11 mouse cellular contexts compared by ENCODE assay signal in the genomic region with DNA sequence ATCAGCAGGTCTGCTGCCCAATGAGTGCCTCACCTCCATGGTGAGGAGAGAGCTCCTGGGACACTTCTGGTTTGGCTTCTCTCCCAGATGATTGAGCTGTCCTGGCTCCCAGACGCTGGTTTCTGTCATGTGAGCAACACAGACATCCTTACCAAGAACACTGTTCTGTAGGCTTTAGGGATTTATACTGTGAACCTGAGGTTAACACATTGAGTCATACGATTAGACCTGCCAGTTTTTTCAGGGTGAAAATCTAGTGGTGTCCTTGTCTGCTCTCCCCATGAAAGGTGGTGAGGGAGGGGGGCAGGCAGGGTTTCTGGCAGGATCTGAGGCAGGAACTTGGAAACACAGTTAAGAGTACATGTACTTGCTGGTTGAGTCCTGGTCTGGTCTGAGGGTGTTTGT. TPM values are rescaled to one million over a fixed set of nuclear protein-coding genes. Genes with fewer than 3 reads are reported as not detected.
DNase-seq lines count a peak whose midpoint lies in the region; ATAC-seq and TF ChIP-seq lines count a peak whose summit lies in the region.
"Had no signal": no experiment of that assay in that cellular context is flagged by ENCODE, and none has a peak within 500 bp of the region (broad histone marks: within the 10 kb centered on the region; RNA-seq: fewer than 3 reads in every experiment).

No protein-coding gene starts in this region.

- no peaks in the 10 kb centered on the region for H3K27me3 ChIP-seq in kidney, postnatal 0 days (ENCODE audit: insufficient read depth, low read length)
- H3K27me3 ChIP-seq in heart, embryonic 11.5 days (ENCODE audit: control insufficient read depth, insufficient read depth, low read length): no peaks in the 10 kb centered on the region
- no peaks in the 10 kb centered on the region for H3K27me3 ChIP-seq in kidney, embryonic 16.5 days (ENCODE audit: insufficient read depth, low read length)
- H3K27me3 ChIP-seq: embryonic facial prominence, embryonic 12.5 days; hindbrain, embryonic 15.5 days had no signal

- H3K4me3 ChIP-seq in kidney, postnatal 0 days (replicated peaks; ENCODE audit: low read depth, low read length): no peak overlapping the region
- H3K4me3 ChIP-seq in heart, embryonic 11.5 days (ENCODE audit: low read depth, low read length): no peak overlapping the region
- no peak overlapping the region for H3K4me3 ChIP-seq in kidney, embryonic 16.5 days (ENCODE audit: low read length)
- H3K4me3 ChIP-seq: embryonic facial prominence, embryonic 12.5 days; hindbrain, embryonic 15.5 days had no signal

- DNase-seq in kidney, postnatal 0 days (ENCODE audit: low spot score): no peak
- no peak for DNase-seq in kidney, adult 11 months
- DNase-seq in adrenal gland, adult 8-10 months: peak; percentile 46
- peak; percentile 41 for DNase-seq in lung, postnatal 25 days (ENCODE audit: low spot score)
- no peak for DNase-seq in left cerebral cortex, postnatal 36 days (ENCODE audit: low spot score in 2 of 2)
- no peak for DNase-seq in left cerebral cortex, postnatal 4 days
- DNase-seq: right cerebral cortex, postnatal 4 days had no signal

- ATAC-seq in kidney, postnatal 0 days (replicated peaks; ENCODE audit: low FRiP score, low read depth): no peak
- 0 out of 2 replicates have a peak, but pooled peaks have one; percentile 23 for ATAC-seq in heart, embryonic 11.5 days (replicated peaks; ENCODE audit: insufficient number of reproducible peaks, low FRiP score, low TSS enrichment)
- no peak for ATAC-seq in kidney, embryonic 16.5 days (ENCODE audit: low FRiP score, low TSS enrichment)

- WGBS in kidney, postnatal 0 days: 65% methylated on average over 2 of the region's 2 CpGs
- WGBS in heart, embryonic 11.5 days (ENCODE audit: insufficient replicate concordance): 23% methylated on average over 2 of the region's 2 CpGs
- 52% methylated on average over 2 of the region's 2 CpGs for WGBS in kidney, embryonic 16.5 days

- no peaks in the 10 kb centered on the region for H3K9me3 ChIP-seq in kidney, postnatal 0 days (replicated peaks; ENCODE audit: low read length)
- no peaks in the 10 kb centered on the region for H3K9me3 ChIP-seq in heart, embryonic 11.5 days (replicated peaks; ENCODE audit: control insufficient read depth, low read length)
- H3K9me3 ChIP-seq in kidney, embryonic 16.5 days (ENCODE audit: low read length): no peaks in the 10 kb centered on the region
- H3K9me3 ChIP-seq: embryonic facial prominence, embryonic 12.5 days; hindbrain, embryonic 15.5 days had no signal

- peaks cover 17% of the 10 kb centered on the region for H3K4me1 ChIP-seq in kidney, postnatal 0 days (replicated peaks; ENCODE audit: insufficient read depth, low read length)
- H3K4me1 ChIP-seq in heart, embryonic 11.5 days (ENCODE audit: control insufficient read depth, insufficient read depth, low read length): peaks cover 95% of the 10 kb centered on the region
- H3K4me1 ChIP-seq in kidney, embryonic 16.5 days (ENCODE audit: insufficient read depth, low read length): peaks cover 41% of the 10 kb centered on the region

- H3K4me2 ChIP-seq in kidney, postnatal 0 days (ENCODE audit: low read length): no peak overlapping the region
- no peak overlapping the region for H3K4me2 ChIP-seq in heart, embryonic 11.5 days
- H3K4me2 ChIP-seq in kidney, embryonic 16.5 days (replicated peaks; ENCODE audit: low read depth, low read length): no peak overlapping the region
- H3K4me2 ChIP-seq: embryonic facial prominence, embryonic 12.5 days; hindbrain, embryonic 15.5 days had no signal

- no peak for TF ChIP-seq CTCF in kidney, postnatal 0 days (IDR thresholded peaks at IDR 0.05; ENCODE audit: low read depth)

- H3K36me3 ChIP-seq in kidney, postnatal 0 days (ENCODE audit: insufficient read depth, low read length): no peaks in the 10 kb centered on the region
- H3K36me3 ChIP-seq in heart, embryonic 11.5 days (ENCODE audit: control insufficient read depth, insufficient read depth, low read length): no peaks in the 10 kb centered on the region
- H3K36me3 ChIP-seq in kidney, embryonic 16.5 days (ENCODE audit: insufficient read depth, low read length): no peaks in the 10 kb centered on the region
- H3K36me3 ChIP-seq: embryonic facial prominence, embryonic 12.5 days; hindbrain, embryonic 15.5 days had no signal

- intact Hi-C loops in left cerebral cortex, postnatal 36 days (cut with DNase I): no loop called here
- intact Hi-C loops in left cerebral cortex, postnatal 4 days (cut with DNase I): no loop called here

- H3K27ac ChIP-seq in kidney, postnatal 0 days: 0 out of 2 replicates have a peak overlapping the region, but pooled peaks have one; percentile 25
- peak overlapping the region; percentile 80 for H3K27ac ChIP-seq in heart, embryonic 11.5 days (ENCODE audit: low read depth, low read length)
- no peak overlapping the region for H3K27ac ChIP-seq in kidney, embryonic 16.5 days (ENCODE audit: low read length)
- H3K27ac ChIP-seq: embryonic facial prominence, embryonic 12.5 days; hindbrain, embryonic 15.5 days had no signal

- no peak overlapping the region for H3K9ac ChIP-seq in kidney, postnatal 0 days (ENCODE audit: low read depth, low read length)
- no peak overlapping the region for H3K9ac ChIP-seq in heart, embryonic 11.5 days (ENCODE audit: low read depth, low read length)
- no peak overlapping the region for H3K9ac ChIP-seq in kidney, embryonic 16.5 days (replicated peaks; ENCODE audit: low read length)
- H3K9ac ChIP-seq: embryonic facial prominence, embryonic 12.5 days; hindbrain, embryonic 15.5 days had no signal

RNA-seq across cellular contexts. Expression of a gene that starts 54.3 kb away (rescaled TPM):
- 5.0 and 5.6 TPM in 2 replicates for polyA plus RNA-seq in kidney, postnatal 0 days (2015; fragmentation: Nextera tagmentation; extraction: Ambion mirVana)
- total RNA-seq in adrenal gland, adult 8-10 months (2022): 10 to 100 TPM; 22.6 to 28.0 (median 26.9) TPM
- polyA plus RNA-seq in heart, embryonic 11.5 days (2014; fragmentation: Nextera tagmentation; extraction: Ambion mirVana): 25.7 and 33.0 TPM in 2 replicates
- total RNA-seq in left cerebral cortex, postnatal 36 days (2021): 10 to 100 TPM; 49.3 to 53.9 TPM
- 100 to 1,000 TPM; 152 to 157 TPM for total RNA-seq in left cerebral cortex, postnatal 4 days (2021)
- 8.6 and 10.0 TPM in 2 replicates for polyA plus RNA-seq in kidney, embryonic 16.5 days (2015; fragmentation: Nextera tagmentation; extraction: Ambion mirVana)

Comparison
In these comparisons a context has a peak if more than half of its experiments do, and no peak if none do; other contexts are left out.
1. DNase-seq: peak in adrenal gland, adult 8-10 months (single experiment) and lung, postnatal 25 days (single experiment); none in kidney, postnatal 0 days (single experiment), kidney, adult 11 months (single experiment), left cerebral cortex, postnatal 36 days (0 of 2) and left cerebral cortex, postnatal 4 days (single experiment).